Mouse (Mus musculus) lung, postnatal 0 days (tissue): Measurements from ENCODE around the gene Ffar3.
A peak's percentile ranks its signal among the peaks of the same experiment; 100 is the strongest.

ENCODE experiments used
- CTCF ChIP-seq: IDR thresholded peaks from 2 replicates; pipeline ENCODE4 v1.5.1; 2016; ENCODE audit warnings: antibody characterized with exemption, mild to moderate bottlenecking
- EP300 ChIP-seq: IDR thresholded peaks from 2 replicates; pipeline ENCODE4 v1.6.1; 2016; ENCODE audit warnings: antibody characterized with exemption, mild to moderate bottlenecking, control low read depth

- peak; percentile 64 for TF ChIP-seq CTCF
- TF ChIP-seq EP300, result no peak
Measured at GRCm38 (mm10) chr7:30904042-30904441, 48.1 kb upstream of the Ffar3 start.
